Mouse (Mus musculus) lung, embryonic 15.5 days (tissue): Measurements from ENCODE around the gene Sh3gl2. TPM values are rescaled to one million over a fixed set of nuclear protein-coding genes. Genes with fewer than 3 reads are reported as not detected.
A peak's percentile ranks its signal among the peaks of the same experiment; 100 is the strongest.

Experiments used
- ATAC-seq: fragments of 200-750 bp; cut with Nextera tagmentation; 2 replicates; pipeline ENCODE4 v1.8.0; 2017; ENCODE audit warnings: moderate number of reproducible peaks, borderline replicate concordance; ENCODE audit not compliant: low FRiP score, low TSS enrichment; ENCODE audit errors: extremely low read depth
- H3K27ac ChIP-seq: fragments of 300-500 bp; sonication (generic); 2 replicates; pipeline ENCODE4 v1.5.1; 2015; ENCODE audit warnings: moderate library complexity, mild to moderate bottlenecking, inconsistent platforms
- H3K27me3 ChIP-seq: fragments of 300-500 bp; sonication (generic); 2 replicates; pipeline ENCODE4 v1.6.1; 2015; ENCODE audit warnings: inconsistent platforms
- H3K36me3 ChIP-seq: fragments of 300-500 bp; sonication (generic); 2 replicates; pipeline ENCODE4 v1.6.1; 2015; ENCODE audit warnings: inconsistent platforms
- H3K4me1 ChIP-seq: fragments of 300-500 bp; sonication (generic); 2 replicates; pipeline ENCODE4 v1.6.1; 2015; ENCODE audit warnings: inconsistent platforms
- H3K4me2 ChIP-seq: fragments of 300-500 bp; sonication (generic); 2 replicates; pipeline ENCODE4 v1.6.1; 2015; ENCODE audit warnings: inconsistent platforms, mild to moderate bottlenecking, moderate library complexity
- H3K4me3 ChIP-seq: fragments of 300-500 bp; sonication (generic); 2 replicates; pipeline ENCODE4 v1.5.1; 2015; ENCODE audit warnings: mild to moderate bottlenecking, inconsistent platforms
- H3K9ac ChIP-seq: fragments of 300-500 bp; sonication (generic); 2 replicates; pipeline ENCODE4 v1.6.1; 2015; ENCODE audit warnings: inconsistent platforms
- H3K9me3 ChIP-seq: fragments of 300-500 bp; sonication (generic); 2 replicates; pipeline ENCODE4 v1.6.1; 2016; ENCODE audit warnings: inconsistent platforms
- WGBS: fragments of 180-500 bp; shearing (Covaris S2); methylation state at CpG from one replicate; pipeline ENCODE4 v1.1.7; 2015; 5-methylcytosine and 5-hydroxymethylcytosine counted together
- polyA plus RNA-seq: library from polyadenylated mRNA; unstranded; fragments of >200 nt; fragmentation: Nextera tagmentation; extraction: Ambion mirVana; gene quantifications from 2 replicates; pipeline ENCODE4 v1.2.1, GENCODE M21; 2015

Sh3gl2 gene
- polyA plus RNA-seq, 1 experiment from 2014 or later, result 7.0 TPM

GRCm38 (mm10) chr4:85486316-85486946 lies 281.5 kb downstream of the Sh3gl2 start:
- ATAC-seq, result no peak
- Histone ChIP-seq H3K9me3 (no peaks in the 10 kb centered on the region), H3K27ac (no peak overlapping the region), H3K4me3 (no peak overlapping the region), H3K4me1 (no peaks in the 10 kb centered on the region), H3K4me2 (no peak overlapping the region), H3K9ac (no peak overlapping the region), H3K36me3 (no peaks in the 10 kb centered on the region), H3K27me3 (no peaks in the 10 kb centered on the region)
- 79% methylated on average over 10 of the region's 10 CpGs for WGBS

GRCm38 (mm10) chr4:85505718-85506117 lies 300.8 kb downstream of the Sh3gl2 start:
- H3K4me1 ChIP-seq, result peaks cover 4% of the 10 kb centered on the region; the same call in 1 of the 2 replicates
- H3K9ac ChIP-seq, result no peak overlapping the region
- H3K4me3 ChIP-seq, result no peak overlapping the region
- H3K27ac ChIP-seq, result no peak overlapping the region
- ATAC-seq, result no peak
- H3K4me2 ChIP-seq, result no peak overlapping the region
- no peaks in the 10 kb centered on the region for H3K27me3 ChIP-seq
- no peaks in the 10 kb centered on the region for H3K9me3 ChIP-seq
- no peaks in the 10 kb centered on the region for H3K36me3 ChIP-seq
- 19% methylated on average over 3 of the region's 3 CpGs for WGBS

GRCm38 (mm10) chr4:85506976-85507375 lies 302.1 kb downstream of the Sh3gl2 start:
- WGBS, result 70% methylated on average over 2 of the region's 2 CpGs

GRCm38 (mm10) chr4:85507491-85507890 lies 302.6 kb downstream of the Sh3gl2 start:
- ATAC-seq, result no peak
- H3K9ac ChIP-seq, result no peak overlapping the region
- no peak overlapping the region for H3K4me2 ChIP-seq
- H3K27me3 ChIP-seq, result no peaks in the 10 kb centered on the region
- H3K27ac ChIP-seq, result no peak overlapping the region
- peaks cover 4% of the 10 kb centered on the region; the same call in 1 of the 2 replicates for H3K4me1 ChIP-seq
- H3K36me3 ChIP-seq, result no peaks in the 10 kb centered on the region
- H3K9me3 ChIP-seq, result no peaks in the 10 kb centered on the region
- WGBS, result 37% methylated on average over 5 of the region's 5 CpGs
- H3K4me3 ChIP-seq, result no peak overlapping the region

More at GRCm38 (mm10) chr4:85506976-85507375, 302.1 kb downstream of the Sh3gl2 start:
- no peak overlapping the region for H3K4me2 ChIP-seq
- H3K27ac ChIP-seq, result no peak overlapping the region
- H3K27me3 ChIP-seq, result no peaks in the 10 kb centered on the region
- H3K4me3 ChIP-seq, result no peak overlapping the region
- H3K9ac ChIP-seq, result no peak overlapping the region
- H3K36me3 ChIP-seq, result no peaks in the 10 kb centered on the region
- H3K9me3 ChIP-seq, result no peaks in the 10 kb centered on the region
- peaks cover 4% of the 10 kb centered on the region; the same call in 1 of the 2 replicates for H3K4me1 ChIP-seq
- no peak for ATAC-seq

- H3K4me2 ChIP-seq, result peak overlapping the region; percentile 99
- peak overlapping the region; percentile 91 for H3K27ac ChIP-seq
- peak; percentile 85 for ATAC-seq
- peak overlapping the region; percentile 47; the same call in 1 of the 2 replicates for H3K9ac ChIP-seq
- H3K36me3 ChIP-seq, result no peaks in the 10 kb centered on the region
- peaks cover 8% of the 10 kb centered on the region; the same call in 1 of the 2 replicates for H3K27me3 ChIP-seq
- H3K4me1 ChIP-seq, result peaks cover 17% of the 10 kb centered on the region
- peak overlapping the region; percentile 58 for H3K4me3 ChIP-seq
- 10% methylated on average over 7 of the region's 7 CpGs for WGBS
- H3K9me3 ChIP-seq, result no peaks in the 10 kb centered on the region
Measured at GRCm38 (mm10) chr4:85513288-85513687, 308.4 kb downstream of the Sh3gl2 start.

- peak within 1 kb of the TSS; percentile 99 for H3K4me2 ChIP-seq
- no peaks in the 10 kb centered on the region for H3K36me3 ChIP-seq
- H3K27me3 ChIP-seq, result peaks cover 8% of the 10 kb centered on the region; the same call in 1 of the 2 replicates
- peak; percentile 25 for ATAC-seq
- peak within 1 kb of the TSS; percentile 91 for H3K27ac ChIP-seq
- H3K9me3 ChIP-seq, result no peaks in the 10 kb centered on the region
- H3K4me1 ChIP-seq, result peaks cover 17% of the 10 kb centered on the region
- WGBS, result 2% methylated on average over 9 of the region's 9 CpGs
- H3K4me3 ChIP-seq, result peak within 1 kb of the TSS; percentile 58
- H3K9ac ChIP-seq, result peak within 1 kb of the TSS; percentile 47
Measured at GRCm38 (mm10) chr4:85513792-85514191, 308.9 kb downstream of the Sh3gl2 start, which contains the start of gene Adamtsl1. Gene Adamtsl1, plus strand, starts transcription at chr4:85514172.

GRCm38 (mm10) chr4:85514205-85514681 lies 309.3 kb downstream of the Sh3gl2 start:
- H3K4me3 ChIP-seq, result peak overlapping the region; percentile 58
- peak overlapping the region; percentile 99 for H3K4me2 ChIP-seq
- peaks cover 8% of the 10 kb centered on the region; the same call in 1 of the 2 replicates for H3K27me3 ChIP-seq
- H3K9me3 ChIP-seq, result no peaks in the 10 kb centered on the region
- H3K27ac ChIP-seq, result peak overlapping the region; percentile 91
- peaks cover 17% of the 10 kb centered on the region for H3K4me1 ChIP-seq
- under 1% methylated on average over 33 of the region's 33 CpGs for WGBS
- H3K9ac ChIP-seq, result peak overlapping the region; percentile 47
- ATAC-seq, result peak; percentile 89
- H3K36me3 ChIP-seq, result no peaks in the 10 kb centered on the region

GRCm38 (mm10) chr4:85526966-85527566 lies 322.1 kb downstream of the Sh3gl2 start:
- ATAC-seq, result no peak
- Histone ChIP-seq H3K36me3 (no peaks in the 10 kb centered on the region), H3K27me3 (no peaks in the 10 kb centered on the region), H3K4me3 (no peak overlapping the region), H3K4me1 (no peaks in the 10 kb centered on the region), H3K4me2 (no peak overlapping the region), H3K27ac (no peak overlapping the region), H3K9me3 (no peaks in the 10 kb centered on the region), H3K9ac (no peak overlapping the region)
- 84% methylated on average over 7 of the region's 7 CpGs for WGBS

GRCm38 (mm10) chr4:85529852-85530251 lies 324.9 kb downstream of the Sh3gl2 start:
- 70% methylated on average over 1 of the region's 1 CpGs for WGBS
- H3K27ac ChIP-seq, result no peak overlapping the region
- H3K4me3 ChIP-seq, result no peak overlapping the region
- H3K9me3 ChIP-seq, result no peaks in the 10 kb centered on the region
- no peak for ATAC-seq
- H3K36me3 ChIP-seq, result no peaks in the 10 kb centered on the region
- no peaks in the 10 kb centered on the region for H3K4me1 ChIP-seq
- no peak overlapping the region for H3K4me2 ChIP-seq
- no peaks in the 10 kb centered on the region for H3K27me3 ChIP-seq
- H3K9ac ChIP-seq, result no peak overlapping the region

GRCm38 (mm10) chr4:85539677-85540076 lies 334.8 kb downstream of the Sh3gl2 start:
- Histone ChIP-seq H3K4me2 (no peak overlapping the region), H3K27ac (no peak overlapping the region), H3K9ac (no peak overlapping the region), H3K4me1 (no peaks in the 10 kb centered on the region), H3K27me3 (no peaks in the 10 kb centered on the region), H3K9me3 (no peaks in the 10 kb centered on the region), H3K36me3 (no peaks in the 10 kb centered on the region), H3K4me3 (no peak overlapping the region)
- 45% methylated on average over 5 of the region's 5 CpGs for WGBS
- no peak for ATAC-seq

GRCm38 (mm10) chr4:85543221-85543620 lies 338.3 kb downstream of the Sh3gl2 start:
- ATAC-seq, result no peak
- H3K36me3 ChIP-seq, result no peaks in the 10 kb centered on the region
- 77% methylated on average over 4 of the region's 4 CpGs for WGBS
- H3K27ac ChIP-seq, result no peak overlapping the region
- no peak overlapping the region for H3K4me2 ChIP-seq
- no peak overlapping the region for H3K4me3 ChIP-seq
- H3K9me3 ChIP-seq, result no peaks in the 10 kb centered on the region
- no peaks in the 10 kb centered on the region for H3K27me3 ChIP-seq
- H3K9ac ChIP-seq, result no peak overlapping the region
- no peaks in the 10 kb centered on the region for H3K4me1 ChIP-seq

GRCm38 (mm10) chr4:85554696-85555095 lies 349.8 kb downstream of the Sh3gl2 start:
- Histone ChIP-seq H3K4me1 (0 out of 2 replicates have a peak, but pooled peaks cover 2% of the 10 kb centered on the region), H3K27me3 (no peaks in the 10 kb centered on the region), H3K36me3 (no peaks in the 10 kb centered on the region), H3K9ac (no peak overlapping the region), H3K9me3 (no peaks in the 10 kb centered on the region), H3K4me3 (no peak overlapping the region), H3K4me2 (no peak overlapping the region), H3K27ac (no peak overlapping the region)
- no peak for ATAC-seq
- 62% methylated on average over 3 of the region's 3 CpGs for WGBS
